Mouse (Mus musculus): Measurements from ENCODE around the gene 4930523C07Rik.
A peak's percentile ranks its signal among the peaks of the same experiment; 100 is the strongest.

4930523C07Rik gene

DNA sequence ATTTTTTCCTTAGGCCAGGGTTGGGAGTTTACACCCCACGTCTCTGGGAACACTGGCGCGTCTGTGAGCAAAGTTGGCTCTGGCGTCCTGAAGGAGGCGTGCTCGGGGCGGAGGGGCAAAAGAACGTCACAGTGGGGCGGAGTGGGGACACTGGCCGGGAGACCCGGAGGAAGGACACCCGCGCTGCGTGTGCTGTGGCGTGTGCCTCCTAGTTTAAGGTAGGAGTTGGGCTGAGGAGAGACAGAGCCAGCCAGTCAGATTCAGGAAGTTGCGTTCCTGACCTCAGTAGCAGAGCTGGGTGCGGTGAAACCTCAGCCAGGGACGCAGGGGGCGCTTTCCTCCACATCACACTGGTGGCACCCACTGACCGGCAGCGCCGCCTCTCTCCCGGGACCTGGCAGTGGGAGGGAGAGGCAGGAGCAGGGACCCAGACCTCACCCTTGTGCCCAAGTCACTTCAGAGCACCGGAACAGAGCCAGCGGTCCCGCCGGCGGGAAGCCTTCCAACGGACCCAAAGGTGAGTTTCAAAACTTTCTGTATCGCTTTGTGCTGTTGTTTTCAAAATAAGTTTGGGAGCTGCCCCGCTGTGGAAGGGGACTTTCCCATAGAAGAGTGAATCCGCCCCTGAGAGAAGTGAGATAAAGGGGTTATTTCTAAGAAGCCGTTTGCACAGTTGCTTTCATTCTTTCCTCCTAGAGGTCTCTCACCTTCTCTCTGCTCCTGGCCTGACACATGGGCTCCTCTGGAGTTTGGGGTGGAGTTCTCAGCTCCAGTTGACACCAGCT is at the start of gene 4930523C07Rik:
Gene 4930523C07Rik (plus strand): TSS at position 146 of the 785 bp plus-strand sequence.
- peak; percentile 64 for DNase-seq

DNA sequence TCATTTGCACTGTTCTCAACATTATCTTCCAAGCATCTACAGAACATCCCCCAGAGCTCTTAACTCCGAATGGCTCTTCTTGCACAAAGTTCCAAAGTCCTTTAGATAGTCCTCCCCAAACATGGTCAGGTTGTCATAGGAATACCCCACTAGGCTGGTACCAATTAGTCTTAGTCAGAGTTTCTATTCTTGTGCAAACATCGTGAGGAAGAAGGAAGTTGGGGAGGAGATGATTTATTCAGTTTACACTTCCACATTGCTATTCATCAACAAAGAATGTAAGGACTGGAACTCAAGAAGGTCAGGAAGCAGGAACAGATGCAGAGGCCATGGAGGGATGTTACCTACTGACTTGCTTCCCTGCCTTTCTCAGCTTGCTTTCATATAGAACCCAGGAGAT is 46.9 kb upstream of the 4930523C07Rik start:
- no peak for DNase-seq

DNA sequence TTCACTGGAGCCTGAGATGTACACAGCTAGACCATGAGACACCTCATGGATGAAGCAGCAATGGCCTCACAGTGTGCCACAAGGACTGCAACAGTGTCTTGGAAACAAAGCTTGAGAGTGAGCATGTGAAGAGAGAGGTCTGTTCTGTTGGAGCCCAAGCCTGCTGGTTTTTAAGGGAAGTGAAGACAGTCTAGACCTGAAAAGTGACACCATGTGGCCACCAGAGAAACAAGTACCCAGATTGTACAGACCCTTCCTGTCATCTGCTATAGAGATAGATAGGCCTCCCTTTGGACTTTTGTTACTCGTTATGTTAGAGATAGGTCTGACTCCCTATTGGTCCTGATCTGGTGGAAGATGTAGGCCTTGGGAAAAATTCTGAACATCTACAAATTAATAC is 45.8 kb upstream of the 4930523C07Rik start:
- DNase-seq, result no peak

DNA sequence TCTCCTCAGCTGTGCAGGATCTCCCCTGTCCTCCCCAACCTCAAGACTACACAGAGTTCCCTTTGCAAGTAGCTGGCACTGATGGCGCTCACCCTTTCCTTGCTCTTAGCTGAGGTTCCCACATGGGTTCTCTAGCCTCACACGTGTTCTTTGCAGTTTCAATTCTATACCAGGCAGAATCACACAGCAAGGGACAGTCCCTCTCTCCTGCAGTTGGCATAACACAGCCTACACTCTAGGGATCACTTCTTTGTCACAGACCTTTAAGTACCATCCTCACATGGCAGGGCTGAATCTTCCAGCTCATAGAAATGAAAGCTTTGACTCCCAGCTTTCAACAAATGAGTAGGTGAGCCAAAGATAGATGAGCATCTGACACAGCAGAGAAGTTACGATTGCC is 45.0 kb upstream of the 4930523C07Rik start:
- DNase-seq, result no peak

DNA sequence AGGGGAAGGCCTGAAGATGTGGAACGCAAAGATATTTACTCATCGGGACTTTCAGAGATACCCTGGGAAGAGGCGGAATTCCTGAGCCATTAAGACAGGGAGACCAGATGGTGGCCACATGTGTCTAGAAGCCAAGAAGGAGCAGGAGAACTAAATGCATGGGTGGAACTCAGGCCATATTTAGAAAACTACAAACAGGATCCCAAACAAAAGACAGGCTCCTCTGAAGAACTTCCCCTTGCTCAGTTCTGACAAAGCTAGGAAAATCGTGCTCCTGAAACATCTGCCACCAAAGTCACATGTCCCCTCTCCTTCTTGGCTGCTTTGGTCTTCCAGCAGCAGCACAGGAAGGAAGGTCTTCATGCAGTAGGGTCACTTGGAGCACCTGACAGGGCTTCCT is 38.9 kb upstream of the 4930523C07Rik start:
- DNase-seq, result no peak

DNA sequence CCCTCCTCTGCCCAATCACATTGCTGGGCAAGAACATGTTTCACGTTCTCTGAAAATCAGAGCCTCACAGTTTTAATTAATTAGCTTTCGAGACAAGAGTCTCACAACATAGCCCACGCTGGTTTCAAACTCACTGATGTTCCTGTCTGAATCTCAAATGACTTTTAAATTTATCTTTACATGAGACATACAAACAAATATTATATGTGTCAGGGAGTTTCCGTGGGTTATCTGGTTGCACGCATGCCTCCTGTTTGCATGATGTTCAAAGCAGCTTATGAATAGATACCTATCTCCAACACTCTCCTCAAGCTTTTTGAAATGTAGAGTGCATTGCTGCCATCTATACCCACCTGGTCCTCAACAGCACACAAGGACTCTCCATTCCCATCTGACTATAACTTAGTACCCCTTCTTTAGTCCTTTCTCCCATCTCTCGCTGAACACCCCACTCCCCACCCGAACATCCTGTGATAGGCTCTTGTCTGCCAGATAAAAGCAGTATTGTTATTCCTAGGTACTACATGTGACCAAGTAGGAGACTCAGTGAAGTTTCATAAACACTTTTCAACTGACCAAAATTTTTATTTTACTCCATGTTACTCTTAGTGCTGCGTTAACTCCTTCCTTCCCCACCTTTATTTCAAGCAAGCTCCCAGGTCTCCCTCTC is 37.1 kb upstream of the 4930523C07Rik start:
- DNase-seq, result no peak

DNA sequence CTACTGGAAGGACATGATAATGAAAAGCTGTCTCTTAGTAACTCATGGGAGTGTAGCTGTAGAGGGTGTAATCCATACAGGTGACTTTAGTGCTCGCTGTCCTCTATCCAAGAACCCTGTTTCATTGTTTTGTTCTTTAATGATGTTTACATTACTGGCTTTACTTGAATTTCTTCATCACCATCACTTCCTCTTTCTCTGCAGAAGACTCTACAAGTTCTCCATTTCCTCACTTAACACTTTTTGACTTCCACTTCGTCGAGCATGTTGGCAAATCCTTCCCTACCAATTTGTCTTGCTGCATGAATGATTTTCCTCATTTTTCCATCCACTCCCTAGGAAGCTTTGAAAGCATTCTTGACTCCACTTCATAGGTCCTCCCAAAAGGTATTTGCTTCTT is 31.1 kb upstream of the 4930523C07Rik start:
- no peak for DNase-seq

DNA sequence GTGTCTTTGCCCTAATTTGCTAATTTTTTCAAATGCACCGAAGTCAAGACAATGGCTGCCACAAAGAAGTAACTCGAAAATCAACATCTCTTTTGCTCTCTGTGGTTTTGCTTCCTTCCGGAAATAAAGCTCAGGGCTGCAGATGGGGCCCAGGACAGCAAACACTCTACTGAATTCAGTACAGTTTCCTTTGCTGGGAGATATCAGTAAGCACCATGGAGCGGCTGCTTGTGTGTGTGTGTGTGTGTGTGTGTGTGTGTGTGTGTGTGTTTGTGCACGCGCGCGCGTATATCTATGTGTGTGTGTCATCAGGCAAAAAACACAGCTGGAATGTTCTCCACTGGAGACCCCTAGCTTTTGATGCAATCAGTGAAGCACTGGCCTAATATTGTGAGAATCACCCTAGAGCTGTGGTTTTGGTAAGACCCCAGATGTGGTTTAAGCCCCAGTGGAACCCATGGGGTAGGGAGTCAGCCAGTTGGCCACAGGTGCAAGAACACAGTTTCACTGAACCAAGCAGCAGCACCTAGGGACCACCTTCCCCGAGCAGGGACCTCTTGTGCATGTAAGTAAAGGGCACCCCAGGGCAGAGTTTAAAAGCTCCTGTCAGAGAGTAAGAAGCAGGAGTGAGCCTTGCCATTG is 19.7 kb upstream of the 4930523C07Rik start:
- DNase-seq, result no peak

DNA sequence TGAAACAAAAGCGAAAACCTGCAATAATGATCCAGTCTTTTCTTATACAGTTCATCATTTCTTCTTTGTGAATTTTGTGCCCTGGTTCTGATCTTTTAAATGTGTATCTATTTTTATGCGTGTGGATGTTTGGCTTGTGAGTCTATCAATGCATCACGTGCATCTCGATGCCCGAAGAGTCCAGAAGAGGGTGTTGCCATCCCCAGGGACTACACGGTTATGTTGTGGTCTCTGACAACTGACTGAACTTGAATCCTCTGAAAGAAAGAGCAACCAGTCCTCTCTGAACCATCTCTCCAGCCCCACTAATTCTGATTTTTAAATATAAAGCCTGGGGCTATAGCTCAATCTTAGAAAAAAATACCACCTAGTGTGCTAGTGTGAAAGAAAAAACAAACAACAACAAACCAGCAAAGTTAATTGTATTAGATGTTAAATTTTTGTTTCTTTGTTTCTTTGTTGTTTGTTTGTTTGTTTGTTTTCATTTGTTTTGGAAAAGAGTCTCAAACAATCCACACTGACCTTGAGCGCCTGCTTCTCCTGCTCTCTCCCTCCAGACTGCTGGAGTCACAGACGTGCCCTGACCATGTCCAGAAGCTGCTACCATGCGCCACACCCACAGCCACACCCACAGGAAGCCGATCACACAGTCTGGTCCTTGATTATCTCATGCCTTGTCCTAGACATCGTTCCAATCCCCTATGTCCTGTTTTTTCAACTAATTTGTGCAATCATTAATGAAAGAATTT is 18.9 kb upstream of the 4930523C07Rik start:
- no peak for DNase-seq

DNA sequence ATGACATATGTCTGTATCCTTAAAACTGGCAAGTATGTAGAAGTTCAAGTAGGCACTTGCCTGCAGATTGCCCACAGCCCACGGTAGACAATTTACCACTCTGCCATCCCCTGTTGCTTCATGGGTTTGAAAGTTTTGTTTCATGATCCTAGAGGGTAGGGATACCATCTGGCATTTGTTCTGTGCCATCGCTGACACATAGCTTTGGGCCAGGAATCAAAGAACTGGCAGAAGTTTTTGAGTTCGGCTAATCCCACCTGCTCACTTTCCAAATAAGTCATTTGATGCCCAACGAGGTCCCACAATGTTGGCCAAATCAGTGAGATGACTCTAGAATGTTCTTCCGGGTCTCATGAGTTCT is 18.3 kb upstream of the 4930523C07Rik start:
- DNase-seq, result no peak

DNA sequence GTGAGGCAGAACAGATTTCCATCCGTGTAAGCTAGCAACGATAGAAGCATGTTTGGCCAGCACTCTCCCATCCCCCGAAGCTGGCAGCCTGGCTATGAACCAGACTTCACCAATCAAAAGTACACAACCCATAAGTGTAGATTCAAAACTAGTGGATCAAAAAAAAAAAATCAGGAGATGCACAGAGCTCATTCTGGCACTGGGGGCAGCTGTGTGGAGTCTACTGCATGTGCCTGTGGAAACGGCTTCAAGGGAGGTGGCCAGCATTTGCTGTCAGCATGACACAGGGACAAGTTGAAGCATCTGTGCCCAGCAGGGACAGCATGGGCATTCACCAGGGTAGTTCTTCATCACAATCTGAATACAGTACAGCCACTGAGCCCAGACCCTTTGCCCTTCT is 16.2 kb upstream of the 4930523C07Rik start:
- DNase-seq, result no peak

DNA sequence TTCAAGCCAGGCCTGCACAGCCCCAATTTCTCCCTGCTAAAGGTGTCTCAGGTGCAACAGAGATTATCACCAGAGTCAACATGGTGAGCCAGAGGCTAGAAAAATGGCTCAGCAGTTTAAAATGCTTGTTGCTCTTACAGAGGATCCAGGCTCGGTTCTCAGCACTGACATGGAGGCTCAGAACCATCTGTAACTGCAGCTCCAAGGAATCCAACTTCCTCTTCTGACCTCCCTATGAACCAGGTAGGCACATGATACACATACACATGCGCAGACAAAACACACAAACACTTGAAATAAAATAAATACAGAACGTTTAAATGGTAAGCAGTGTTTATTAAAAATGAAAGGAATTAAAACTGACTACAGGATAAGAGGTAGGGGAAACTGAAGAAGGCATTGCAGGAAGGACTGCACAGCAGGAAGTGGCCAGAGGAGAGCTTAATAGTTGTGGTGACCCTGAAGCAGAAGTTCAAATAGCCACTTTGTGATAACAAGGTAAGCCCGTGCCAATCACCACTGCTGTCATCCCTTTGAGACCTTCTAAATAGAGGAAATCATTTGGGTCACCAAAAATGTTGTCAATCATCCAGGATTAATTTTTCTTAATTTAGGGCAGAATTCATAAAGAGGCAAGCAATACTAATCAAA is 10.1 kb upstream of the 4930523C07Rik start:
- DNase-seq, result no peak

DNA sequence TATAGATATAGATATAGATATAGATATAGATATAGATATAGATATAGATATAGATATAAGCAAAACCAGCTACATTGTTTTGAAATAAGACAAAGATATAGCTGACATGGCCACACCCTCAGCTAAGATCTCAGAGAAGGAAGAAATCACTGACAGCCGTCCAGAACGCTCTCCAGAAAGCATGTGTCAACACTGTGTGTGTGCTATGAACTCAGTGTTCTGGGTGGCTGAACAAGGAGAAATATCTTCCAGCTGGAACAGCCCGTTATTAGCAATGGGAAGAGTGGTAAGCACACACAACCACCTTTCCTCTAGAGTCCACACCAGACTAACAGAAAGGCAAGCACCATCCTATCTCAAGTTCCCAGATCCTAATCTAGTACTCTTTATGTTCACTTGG is 8.6 kb upstream of the 4930523C07Rik start:
- DNase-seq, result no peak

DNA sequence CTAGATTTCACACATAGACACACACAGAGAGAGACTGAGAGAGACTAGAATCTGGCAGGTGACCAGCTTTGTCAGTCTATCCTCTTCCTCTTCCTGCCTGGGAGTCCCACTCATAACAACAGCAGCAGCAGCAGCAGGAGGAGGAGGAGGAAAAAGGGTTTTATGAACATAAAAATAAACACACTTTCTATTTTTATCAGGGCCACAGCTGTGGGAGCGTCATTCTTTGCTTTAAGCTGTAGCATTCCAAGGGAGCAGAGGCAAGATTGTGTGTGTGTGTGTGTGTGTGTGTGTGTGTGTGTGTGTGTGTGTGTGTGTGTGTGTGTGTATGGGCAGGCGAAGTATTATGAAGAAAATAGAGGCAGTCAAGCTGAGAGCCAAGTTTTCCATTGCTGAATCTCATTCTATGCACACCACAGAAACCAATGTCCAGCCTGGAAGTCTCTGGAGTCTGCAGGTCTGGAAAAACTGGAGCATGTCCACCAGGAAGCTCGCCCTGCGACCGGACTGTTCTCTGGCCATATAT is 7.1 kb upstream of the 4930523C07Rik start:
- no peak for DNase-seq

DNA sequence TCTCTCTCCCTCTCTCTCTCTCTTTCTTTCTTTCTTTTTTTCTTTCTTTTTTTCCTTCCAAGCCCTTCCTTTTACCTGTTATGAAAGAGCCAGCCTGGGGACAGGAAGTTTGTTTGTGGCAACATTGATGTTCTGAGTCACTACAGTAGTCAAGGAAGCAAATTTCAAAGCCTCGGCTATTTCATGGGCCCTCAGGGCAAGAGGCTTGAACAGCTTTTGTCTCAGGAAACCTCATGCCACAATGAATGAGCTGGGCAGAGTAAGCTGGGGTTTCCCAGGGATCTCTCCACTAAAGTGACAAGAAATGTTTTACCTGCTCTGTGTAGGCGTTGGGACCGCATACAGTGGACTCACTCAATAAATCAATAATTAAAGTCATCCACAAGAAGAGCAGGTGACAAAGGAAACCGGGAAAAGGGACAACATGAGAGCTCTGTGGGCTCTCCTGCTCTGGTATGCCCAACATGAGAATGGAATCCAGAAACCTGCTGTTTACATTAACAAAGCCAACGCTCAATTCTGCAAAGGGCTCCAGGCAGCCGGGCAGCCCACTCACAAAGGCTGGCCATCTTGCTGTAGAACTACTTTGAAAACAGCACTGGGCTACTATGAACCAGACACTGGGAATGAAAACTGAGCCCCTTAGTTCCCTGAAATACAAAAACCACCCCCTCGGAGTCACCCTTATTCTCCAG is 4.1 kb upstream of the 4930523C07Rik start:
- no peak for DNase-seq

DNA sequence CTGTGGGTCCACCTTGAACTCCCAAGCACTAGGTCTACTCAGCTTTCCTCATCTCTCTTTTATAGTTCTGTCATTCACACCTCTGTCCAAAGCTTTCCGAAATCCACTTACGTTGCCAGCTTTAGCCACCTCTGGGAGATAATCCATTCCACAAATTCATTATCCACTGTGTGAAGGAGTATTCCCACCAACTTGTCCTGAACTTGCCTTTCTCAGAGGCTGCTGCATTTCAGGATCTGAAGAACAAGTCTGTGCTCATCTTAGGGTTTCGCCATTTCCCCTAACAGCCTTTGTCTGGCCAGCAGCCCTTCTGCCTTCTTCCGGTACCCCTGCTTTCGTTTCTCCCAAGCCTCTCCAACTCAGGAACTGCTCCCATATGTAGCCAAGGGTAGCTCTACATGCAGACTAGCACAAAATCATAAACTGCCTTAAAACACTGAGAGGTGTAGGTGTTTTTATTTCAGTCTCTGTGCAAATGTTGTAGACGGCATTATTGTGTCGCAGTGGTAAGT is 2.9 kb upstream of the 4930523C07Rik start:
- DNase-seq, result no peak

DNA sequence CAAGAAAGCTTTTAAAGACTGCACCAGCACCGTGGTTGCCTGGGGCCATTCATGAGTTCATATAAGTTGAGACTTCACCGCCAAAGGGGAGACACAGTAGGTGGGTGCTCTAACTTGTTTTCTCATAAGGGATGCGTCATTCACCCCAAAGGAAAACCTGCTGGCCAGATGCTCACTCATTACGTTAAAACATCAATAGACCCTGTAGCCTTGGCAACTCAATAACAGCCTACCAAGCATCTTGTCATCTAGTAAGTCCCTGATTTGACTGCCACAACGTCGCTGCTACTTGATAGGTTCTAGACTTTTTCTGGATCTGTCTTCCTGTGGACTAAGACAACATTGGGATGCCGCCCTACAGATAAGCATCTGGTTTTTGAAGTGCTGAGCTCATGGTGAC is 1.8 kb upstream of the 4930523C07Rik start:
- no peak for DNase-seq

DNA sequence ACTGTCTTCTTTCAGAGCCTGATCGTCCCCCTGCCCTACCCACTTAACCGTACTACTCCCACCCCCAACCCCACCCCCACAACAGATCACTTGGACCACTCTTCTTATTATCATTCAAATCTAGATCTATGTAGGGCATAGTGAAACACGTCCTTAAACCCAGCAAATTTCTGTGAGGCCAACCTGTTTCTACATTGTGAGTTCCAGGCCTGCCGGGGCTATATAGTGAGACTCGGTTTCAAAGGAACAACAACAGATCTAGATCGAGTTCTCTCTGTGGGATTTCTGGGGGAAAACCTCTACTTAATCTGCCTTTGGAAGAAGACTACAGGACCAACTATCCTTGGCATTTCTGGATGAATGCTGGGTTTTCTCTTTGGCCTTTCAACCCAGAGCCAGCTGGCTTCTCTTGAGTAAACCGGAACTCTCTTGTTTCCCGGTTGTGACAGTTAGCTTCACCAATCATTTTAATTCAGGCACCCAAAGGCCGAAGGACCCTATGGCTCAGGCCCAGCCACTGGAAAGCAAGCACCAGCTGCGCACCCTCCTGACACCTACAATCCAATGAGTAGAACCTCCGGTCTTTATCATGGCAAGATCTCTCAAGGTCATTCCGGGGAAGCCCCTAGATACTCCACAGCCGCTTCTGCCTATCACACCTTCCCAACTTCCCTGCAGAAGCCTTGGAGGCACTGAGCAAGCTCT is 759 bp upstream of the 4930523C07Rik start:
- DNase-seq, result no peak

DNA sequence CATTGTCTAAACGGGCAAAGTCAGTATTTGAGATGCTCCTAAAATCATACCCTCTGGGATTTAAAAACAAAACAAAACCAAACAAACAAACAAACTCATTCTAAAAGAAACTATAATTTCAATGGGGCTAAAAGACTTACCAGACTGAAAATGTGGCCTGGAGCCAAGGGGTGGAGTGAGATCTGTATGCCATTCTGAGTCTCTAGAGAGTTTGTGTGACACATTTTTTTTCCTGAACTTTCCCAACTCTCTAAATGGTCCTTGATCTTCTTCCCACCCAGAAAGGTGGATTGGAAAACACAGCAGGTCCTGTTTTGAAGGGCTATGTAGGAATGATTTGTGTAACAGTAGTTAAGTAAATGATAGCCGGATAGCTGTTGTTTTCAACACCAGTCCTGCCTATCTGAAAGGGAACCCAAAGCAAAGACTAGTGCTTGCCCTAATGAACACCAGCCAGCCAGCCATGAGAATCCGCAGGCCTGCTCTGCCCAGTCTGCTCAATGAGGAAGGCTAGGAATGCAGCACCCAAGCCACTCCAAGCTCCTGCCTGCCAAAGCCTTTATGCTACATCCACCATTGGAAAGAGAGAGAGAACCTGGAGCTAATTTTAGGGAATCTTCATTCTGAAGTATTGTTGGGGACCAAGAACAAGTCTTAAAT is 1.0 kb downstream of the 4930523C07Rik start:
- DNase-seq, result peak; percentile 12

DNA sequence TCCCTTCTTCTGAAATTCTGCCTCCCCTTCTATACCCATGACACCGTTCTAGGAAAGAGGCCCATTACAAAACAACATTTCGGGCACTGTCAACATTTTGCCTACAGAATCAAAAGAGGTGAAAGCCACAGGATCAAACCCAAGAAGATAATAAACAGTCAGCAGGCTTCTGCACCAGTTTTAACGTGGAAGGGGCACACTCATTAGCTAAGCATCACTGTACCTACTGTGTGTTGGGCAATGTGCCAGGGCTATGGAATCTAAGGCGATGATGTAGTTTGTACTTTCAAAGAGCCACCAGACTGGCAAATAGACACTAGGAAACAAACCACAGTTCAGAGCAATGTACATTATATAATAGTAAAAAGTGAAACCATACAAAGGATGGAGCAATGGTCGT is 1.8 kb downstream of the 4930523C07Rik start:
- no peak for DNase-seq

DNA sequence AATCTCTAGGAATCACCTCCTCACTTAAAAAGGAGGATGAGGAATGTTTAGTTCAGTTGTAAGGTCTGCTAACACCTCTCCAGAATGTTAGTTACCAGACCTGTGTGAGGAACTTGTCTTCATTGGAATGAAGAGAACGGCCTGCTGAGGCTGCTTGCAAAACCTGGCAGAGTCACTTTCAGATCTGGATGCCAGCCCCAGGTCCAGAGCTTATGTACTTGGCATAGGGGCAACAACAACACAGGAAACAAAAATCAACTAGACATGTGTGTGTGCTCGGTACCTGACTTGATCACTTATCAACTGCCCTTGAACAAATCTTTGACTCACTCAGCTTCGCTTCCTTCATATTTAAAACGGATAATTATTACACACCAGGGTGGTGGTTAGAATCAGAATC is 2.6 kb downstream of the 4930523C07Rik start:
- no peak for DNase-seq
